Mouse (Mus musculus) frontal cortex, postnatal 25 days (tissue): ENCODE results near the gene Birc5.
"Not testable (repeated sequence)": the region's sequence is repeated elsewhere in the genome, so short reads cannot be mapped to it uniquely, and the experiment has no call there.

ENCODE experiments used
- DNase-seq, 2 experiments: peaks; one replicate each; pipeline ENCODE4 v3.0.0; 2022; ENCODE audit warnings: low spot score in 2 of 2

The Birc5 gene

GRCm38 (mm10) chr11:117848985-117849671 lies at the start of gene Birc5:
Gene Birc5 (plus strand): TSS chr11:117849251.
- DNase-seq, result peak; percentile 91 to 92

GRCm38 (mm10) chr11:117800038-117800437 lies 49.0 kb upstream of the Birc5 start:
- DNase-seq, result no peak

GRCm38 (mm10) chr11:117801650-117802049 lies 47.4 kb upstream of the Birc5 start:
- DNase-seq, result no peak

GRCm38 (mm10) chr11:117803166-117803688 lies 45.8 kb upstream of the Birc5 start:
- DNase-seq, result no peak

- DNase-seq, result no peak
Measured at GRCm38 (mm10) chr11:117806781-117807180, 42.3 kb upstream of the Birc5 start.

DNA sequence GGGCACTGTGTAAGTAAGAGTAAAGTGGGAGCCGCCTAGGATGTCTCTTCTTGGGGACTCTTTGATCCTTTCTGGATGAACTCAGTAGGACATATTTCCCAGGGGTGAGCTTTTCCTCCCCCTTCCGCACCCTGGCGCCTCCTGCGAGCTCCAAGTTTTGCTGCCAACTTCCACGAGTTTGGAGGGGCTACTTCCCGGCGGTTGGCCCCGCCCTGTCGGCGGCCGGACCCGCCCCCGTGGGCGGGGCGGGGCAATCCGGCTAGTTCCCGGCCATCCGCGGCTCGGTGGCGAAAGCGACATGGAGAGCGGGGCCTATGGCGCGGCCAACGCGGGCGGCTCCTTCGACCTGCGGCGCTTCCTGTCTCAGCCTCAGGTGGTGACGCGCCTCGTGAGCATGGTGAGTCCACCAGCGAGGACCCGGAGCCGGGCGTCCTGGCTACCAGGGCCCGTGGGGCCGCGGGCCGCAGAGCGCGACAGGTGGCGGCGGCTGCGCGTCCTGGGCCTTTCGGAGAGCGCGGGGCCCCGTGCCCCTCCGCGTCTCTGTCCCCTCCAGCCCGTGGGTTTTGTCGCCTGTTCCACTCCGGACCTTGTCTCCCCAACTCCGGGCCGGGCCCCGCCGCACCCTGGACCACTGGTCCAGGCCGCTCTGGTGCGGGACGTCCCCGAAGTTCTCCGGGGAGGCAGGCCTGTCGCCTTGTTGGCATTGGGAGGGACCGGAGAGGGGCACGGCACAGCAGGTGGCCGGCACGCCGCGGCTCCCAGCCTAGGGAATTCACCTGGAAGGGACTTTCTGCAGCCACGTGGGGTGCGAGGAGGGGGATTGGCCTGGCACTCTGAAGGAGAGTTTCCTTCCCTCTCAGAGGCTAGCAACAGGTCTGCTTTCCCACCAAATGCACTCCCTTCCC lies 39.4 kb upstream of the Birc5 start, which contains the start of the genes Gm20708 and Syngr2:
Gene Gm20708, plus strand, starts transcription at position 262 of the 905 bp plus-strand sequence.
Gene Syngr2, plus strand, starts transcription at position 262 of the 905 bp plus-strand sequence.
- no peak for DNase-seq

- peak in 1 of 2 experiments; percentile 28 for DNase-seq
Measured at GRCm38 (mm10) chr11:117810401-117811046, 38.5 kb upstream of the Birc5 start.

DNA sequence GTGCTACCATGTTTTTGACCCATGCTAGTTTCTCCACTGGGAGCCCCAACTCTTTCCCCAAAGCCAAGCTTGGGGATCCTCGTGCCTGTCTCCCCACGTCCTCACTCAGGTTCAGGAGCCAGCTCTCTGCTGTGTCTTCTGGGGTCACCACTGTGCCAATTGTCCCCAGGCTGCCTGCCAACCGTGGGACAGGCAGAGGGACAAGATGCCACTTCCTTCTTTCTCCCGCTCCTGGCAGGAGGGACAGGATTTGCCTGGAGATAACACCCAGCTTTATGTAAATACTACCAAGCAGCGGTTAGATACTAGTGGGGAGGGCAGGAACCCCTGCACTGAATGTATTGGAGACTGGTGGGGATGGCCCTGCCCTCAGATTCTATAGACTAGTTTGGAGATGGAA lies 35.2 kb upstream of the Birc5 start:
- DNase-seq, result no peak

- no peak for DNase-seq
Measured at GRCm38 (mm10) chr11:117814704-117815366, 34.2 kb upstream of the Birc5 start.

- not testable (repeated sequence) for DNase-seq
Measured at GRCm38 (mm10) chr11:117815850-117816249, 33.2 kb upstream of the Birc5 start.

DNA sequence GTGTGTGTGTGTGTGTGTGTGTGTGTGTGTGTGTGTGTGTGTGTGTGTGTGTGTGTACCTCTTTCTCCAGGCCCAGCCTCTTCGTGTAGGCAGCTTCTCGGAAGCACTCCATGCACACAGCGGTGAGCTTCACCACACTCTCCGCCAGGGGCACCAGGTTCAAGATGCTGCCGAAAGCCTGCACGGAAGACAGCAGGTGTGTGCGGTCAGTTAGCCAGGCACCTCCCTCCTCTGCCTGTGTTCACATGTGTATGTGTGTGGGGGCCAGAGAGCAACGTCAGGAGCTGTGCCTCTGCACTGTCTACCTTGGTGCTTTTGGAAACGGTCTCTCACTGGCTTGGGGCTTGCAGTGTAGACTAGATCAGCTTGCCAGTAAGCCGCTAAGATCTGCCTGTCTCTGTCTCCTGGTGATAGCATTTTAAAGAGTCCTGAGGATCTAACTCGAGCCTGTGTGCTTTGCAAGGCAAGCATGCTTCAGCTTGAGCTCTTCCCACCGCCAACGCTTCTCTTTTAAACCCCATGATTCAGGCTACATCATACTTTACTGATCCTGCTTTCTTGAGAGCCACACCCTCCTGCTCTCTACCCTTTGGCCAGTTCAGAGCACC lies 32.6 kb upstream of the Birc5 start:
- no peak for DNase-seq

DNA sequence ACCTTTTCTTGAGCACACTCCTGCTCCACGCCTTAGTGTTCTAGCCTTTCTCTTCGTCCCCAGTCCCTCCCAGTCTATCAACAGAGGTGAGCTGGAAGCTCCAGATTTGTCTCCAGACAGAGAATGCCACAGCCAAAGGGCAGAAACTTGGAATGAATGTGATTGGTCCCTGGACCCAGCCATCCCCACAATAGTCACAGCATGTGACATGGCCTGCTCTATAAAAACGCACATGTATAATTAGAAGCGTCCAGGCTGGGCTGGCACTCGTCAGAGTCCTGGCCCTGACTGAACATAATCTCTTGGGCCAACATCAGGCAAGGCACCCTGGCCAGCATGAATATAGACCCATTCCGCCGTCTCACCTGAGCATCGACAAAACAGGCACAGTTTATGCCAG lies 30.0 kb upstream of the Birc5 start:
- no peak for DNase-seq

- DNase-seq, result no peak
Measured at GRCm38 (mm10) chr11:117820173-117820572, 28.9 kb upstream of the Birc5 start.

DNA sequence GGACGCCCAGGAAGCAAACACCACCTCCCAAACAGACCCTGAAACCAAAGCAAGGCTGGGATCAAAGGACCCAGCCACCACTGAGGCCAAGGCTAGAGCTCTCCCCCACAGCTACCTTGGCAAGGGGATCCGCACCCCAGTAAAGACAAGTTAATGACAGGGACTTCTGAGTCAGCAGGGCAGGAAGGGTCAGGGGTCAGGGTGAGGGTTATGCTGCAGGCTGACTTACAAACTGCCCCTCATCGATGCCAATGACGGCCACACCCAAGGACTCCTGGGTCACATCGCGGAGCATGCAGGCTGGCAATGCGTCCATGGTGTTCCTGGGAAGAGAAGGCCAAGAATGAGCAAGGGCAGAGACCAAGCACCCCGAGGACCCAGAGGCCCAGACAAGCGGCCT lies 27.2 kb upstream of the Birc5 start:
- DNase-seq, result no peak

GRCm38 (mm10) chr11:117822728-117823241 lies 26.3 kb upstream of the Birc5 start:
- DNase-seq, result no peak

DNA sequence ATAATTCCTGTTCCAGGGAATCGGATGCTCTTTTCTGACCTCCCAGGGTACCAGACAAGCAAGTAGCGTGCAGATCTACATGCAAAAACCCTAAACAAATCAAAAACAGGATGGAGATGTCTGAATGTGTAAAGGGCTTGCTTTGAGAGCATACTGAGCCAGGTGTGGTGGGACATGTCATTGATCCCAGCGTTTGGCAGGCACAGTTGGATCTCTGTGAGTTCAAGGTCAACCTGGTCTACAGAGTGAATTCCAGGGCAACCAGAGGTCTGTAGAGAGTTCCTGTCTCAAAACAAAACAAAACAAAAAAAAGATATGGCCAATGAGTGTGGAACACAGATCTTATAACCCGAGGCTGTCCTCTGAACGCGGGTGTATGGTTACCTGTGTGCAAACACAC lies 25.6 kb upstream of the Birc5 start:
- no peak for DNase-seq

GRCm38 (mm10) chr11:117824060-117824969 lies 24.7 kb upstream of the Birc5 start:
- peak; percentile 71 to 82 for DNase-seq

- DNase-seq, result no peak
Measured at GRCm38 (mm10) chr11:117825333-117826101, 23.5 kb upstream of the Birc5 start, which contains the start of the genes Afmid and Tk1. Gene Afmid (plus strand): TSS chr11:117825924. Gene Tk1 (minus strand): TSS chr11:117826092.

DNA sequence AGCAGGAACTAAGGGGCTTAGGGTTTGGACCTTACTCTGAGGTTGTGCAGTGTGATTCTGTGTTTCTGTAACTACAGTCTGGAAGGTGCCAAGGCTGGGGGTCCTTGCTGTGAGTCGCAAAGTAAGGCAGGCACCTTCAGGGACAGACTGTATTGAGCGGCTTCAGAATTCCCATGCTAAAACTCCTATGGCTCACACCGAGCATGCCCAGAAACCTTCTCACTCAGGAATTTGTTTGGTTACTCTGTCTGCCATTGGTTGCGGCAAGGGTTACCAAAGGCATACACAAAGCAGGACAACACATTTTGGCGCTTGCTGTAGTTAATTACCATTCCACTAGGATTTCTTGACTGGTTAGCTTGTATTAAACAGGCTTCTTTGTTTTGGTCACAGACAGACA lies 22.9 kb upstream of the Birc5 start:
- no peak for DNase-seq
